Mouse (Mus musculus) cerebellum, adult 2 months (tissue): ENCODE results near the gene Aoah.

Source experiments
- CTCF ChIP-seq: fragments of 200-500 bp; IDR thresholded peaks from 2 replicates; pipeline ENCODE4 v1.5.1; 2011; ENCODE audit warnings: low read depth, mild to moderate bottlenecking, control low read depth, low read length, moderate library complexity, borderline replicate concordance; ENCODE audit not compliant: insufficient read depth
- POLR2A ChIP-seq: fragments of 200-500 bp; IDR thresholded peaks from 2 replicates; pipeline ENCODE4 v1.6.1; 2011; ENCODE audit warnings: low read length, control low read depth, borderline replicate concordance; ENCODE audit not compliant: insufficient read depth

- TF ChIP-seq POLR2A: no peak
- TF ChIP-seq CTCF: no peak
Measured at GRCm38 (mm10) chr13:20905195-20905594, 111.3 kb downstream of the Aoah start.
